Mouse (Mus musculus): ENCODE data around the gene Crtac1. TPM values are rescaled to one million over a fixed set of nuclear protein-coding genes. Genes with fewer than 3 reads are reported as not detected.
A peak's percentile ranks its signal among the peaks of the same experiment; 100 is the strongest.

Crtac1 gene
- polyA plus RNA-seq, 1 experiment from 2014 or later = 8.1 TPM

- H3K4me1 ChIP-seq = no peaks in the 10 kb centered on the region
- H3K27me3 ChIP-seq = no peaks in the 10 kb centered on the region
- 9% methylated on average over 3 of the region's 3 CpGs for WGBS
- no peaks in the 10 kb centered on the region for H3K9me3 ChIP-seq
- no peak overlapping the region for H3K4me3 ChIP-seq
- no peaks in the 10 kb centered on the region for H3K36me3 ChIP-seq
- no peak overlapping the region for H3K9ac ChIP-seq (replicated peaks)
- ATAC-seq (ENCODE audit: low FRiP score, low read depth) = no peak
- H3K27ac ChIP-seq (replicated peaks) = no peak overlapping the region
- H3K4me2 ChIP-seq (replicated peaks) = no peak overlapping the region
Observed at GRCm38 (mm10) chr19:42443887-42444409, 12.4 kb upstream of the Crtac1 start.

GRCm38 (mm10) chr19:42443266-42443665 is 11.7 kb upstream of the Crtac1 start:
- no peak overlapping the region for H3K9ac ChIP-seq (replicated peaks)
- no peaks in the 10 kb centered on the region for H3K4me1 ChIP-seq
- no peaks in the 10 kb centered on the region for H3K36me3 ChIP-seq
- H3K9me3 ChIP-seq = no peaks in the 10 kb centered on the region
- 86% methylated on average over 4 of the region's 4 CpGs for WGBS
- H3K4me2 ChIP-seq (replicated peaks) = no peak overlapping the region
- no peak overlapping the region for H3K27ac ChIP-seq (replicated peaks)
- H3K4me3 ChIP-seq = no peak overlapping the region
- no peaks in the 10 kb centered on the region for H3K27me3 ChIP-seq
- no peak for ATAC-seq (ENCODE audit: low FRiP score, low read depth)

- Histone ChIP-seq H3K4me3 (no peak overlapping the region), H3K4me1 (no peaks in the 10 kb centered on the region), H3K27me3 (no peaks in the 10 kb centered on the region), H3K9me3 (no peaks in the 10 kb centered on the region), H3K27ac (replicated peaks) (no peak overlapping the region), H3K9ac (replicated peaks) (no peak overlapping the region), H3K4me2 (replicated peaks) (no peak overlapping the region), H3K36me3 (no peaks in the 10 kb centered on the region)
- 66% methylated on average over 8 of the region's 8 CpGs for WGBS
- ATAC-seq (ENCODE audit: low FRiP score, low read depth) = no peak
Observed at GRCm38 (mm10) chr19:42442246-42443197, 10.9 kb upstream of the Crtac1 start.

GRCm38 (mm10) chr19:42440089-42440488 is 8.5 kb upstream of the Crtac1 start:
- H3K27me3 ChIP-seq = peaks cover 7% of the 10 kb centered on the region; the same call in 1 of the 2 replicates
- WGBS = 35% methylated on average over 3 of the region's 3 CpGs
- H3K9me3 ChIP-seq = no peaks in the 10 kb centered on the region
- no peaks in the 10 kb centered on the region for H3K4me1 ChIP-seq
- H3K9ac ChIP-seq (replicated peaks) = no peak overlapping the region
- H3K36me3 ChIP-seq = no peaks in the 10 kb centered on the region
- no peak for ATAC-seq (ENCODE audit: low FRiP score, low read depth)
- no peak overlapping the region for H3K4me3 ChIP-seq
- no peak overlapping the region for H3K27ac ChIP-seq (replicated peaks)
- H3K4me2 ChIP-seq (replicated peaks) = no peak overlapping the region

- Histone ChIP-seq H3K4me3 (no peak overlapping the region), H3K9me3 (no peaks in the 10 kb centered on the region), H3K36me3 (no peaks in the 10 kb centered on the region), H3K9ac (replicated peaks) (no peak overlapping the region), H3K4me2 (replicated peaks) (no peak overlapping the region), H3K4me1 (no peaks in the 10 kb centered on the region), H3K27me3 (peaks cover 14% of the 10 kb centered on the region), H3K27ac (replicated peaks) (no peak overlapping the region)
- WGBS = 81% methylated on average over 9 of the region's 9 CpGs
- no peak for ATAC-seq (ENCODE audit: low FRiP score, low read depth)
Observed at GRCm38 (mm10) chr19:42439353-42439752, 7.8 kb upstream of the Crtac1 start.

GRCm38 (mm10) chr19:42435621-42436020 is 4.0 kb upstream of the Crtac1 start:
- ATAC-seq (ENCODE audit: low FRiP score, low read depth) = no peak
- H3K4me1 ChIP-seq = peaks cover 16% of the 10 kb centered on the region
- peaks cover 44% of the 10 kb centered on the region for H3K27me3 ChIP-seq
- H3K9me3 ChIP-seq = no peaks in the 10 kb centered on the region
- no peak overlapping the region for H3K4me2 ChIP-seq (replicated peaks)
- H3K27ac ChIP-seq (replicated peaks) = no peak overlapping the region
- WGBS = 57% methylated on average over 4 of the region's 4 CpGs
- no peak overlapping the region for H3K4me3 ChIP-seq
- H3K36me3 ChIP-seq = no peaks in the 10 kb centered on the region
- no peak overlapping the region for H3K9ac ChIP-seq (replicated peaks)

- peak overlapping the region; percentile 64 for H3K4me3 ChIP-seq
- no peak for ATAC-seq (ENCODE audit: low FRiP score, low read depth)
- WGBS = 40% methylated on average over 8 of the region's 8 CpGs
- peaks cover 57% of the 10 kb centered on the region for H3K27me3 ChIP-seq
- H3K4me2 ChIP-seq (replicated peaks) = peak overlapping the region; percentile 75
- peak overlapping the region; percentile 86; the same call in 1 of the 2 replicates for H3K27ac ChIP-seq (replicated peaks)
- peak overlapping the region; percentile 79 for H3K9ac ChIP-seq (replicated peaks)
- no peaks in the 10 kb centered on the region for H3K36me3 ChIP-seq
- no peaks in the 10 kb centered on the region for H3K9me3 ChIP-seq
- H3K4me1 ChIP-seq = peaks cover 17% of the 10 kb centered on the region
Observed at GRCm38 (mm10) chr19:42432761-42433160, 1.2 kb upstream of the Crtac1 start.

- no peaks in the 10 kb centered on the region for H3K36me3 ChIP-seq
- H3K4me3 ChIP-seq = peak overlapping the region; percentile 64
- H3K27me3 ChIP-seq = peaks cover 59% of the 10 kb centered on the region
- peak overlapping the region; percentile 75 for H3K4me2 ChIP-seq (replicated peaks)
- WGBS = under 1% methylated on average over 38 of the region's 44 CpGs
- H3K27ac ChIP-seq (replicated peaks) = peak overlapping the region; percentile 86
- peak overlapping the region; percentile 79 for H3K9ac ChIP-seq (replicated peaks)
- H3K9me3 ChIP-seq = no peaks in the 10 kb centered on the region
- peak; percentile 73 for ATAC-seq (ENCODE audit: low FRiP score, low read depth)
- peaks cover 17% of the 10 kb centered on the region for H3K4me1 ChIP-seq
Observed at GRCm38 (mm10) chr19:42432191-42432590, 608 bp upstream of the Crtac1 start.

GRCm38 (mm10) chr19:42430981-42431380 is 602 bp downstream of the Crtac1 start:
- Histone ChIP-seq H3K4me2 (replicated peaks) (peak overlapping the region; percentile 75), H3K9me3 (no peaks in the 10 kb centered on the region), H3K27me3 (peaks cover 62% of the 10 kb centered on the region), H3K4me3 (peak overlapping the region; percentile 64), H3K27ac (replicated peaks) (no peak overlapping the region), H3K4me1 (peaks cover 17% of the 10 kb centered on the region), H3K9ac (replicated peaks) (peak overlapping the region; percentile 79), H3K36me3 (no peaks in the 10 kb centered on the region)
- ATAC-seq (ENCODE audit: low FRiP score, low read depth) = no peak; the same call in 1 of the 2 replicates
- WGBS = under 1% methylated on average over 19 of the region's 19 CpGs

GRCm38 (mm10) chr19:42429410-42429809 is 2.2 kb downstream of the Crtac1 start:
- peaks cover 20% of the 10 kb centered on the region for H3K4me1 ChIP-seq
- H3K27ac ChIP-seq (replicated peaks) = no peak overlapping the region
- 13% methylated on average over 3 of the region's 3 CpGs for WGBS
- no peaks in the 10 kb centered on the region for H3K36me3 ChIP-seq
- H3K27me3 ChIP-seq = peaks cover 48% of the 10 kb centered on the region
- no peak overlapping the region for H3K9ac ChIP-seq (replicated peaks)
- ATAC-seq (ENCODE audit: low FRiP score, low read depth) = no peak
- no peak overlapping the region for H3K4me3 ChIP-seq
- no peak overlapping the region for H3K4me2 ChIP-seq (replicated peaks)
- no peaks in the 10 kb centered on the region for H3K9me3 ChIP-seq

- no peak overlapping the region for H3K9ac ChIP-seq (replicated peaks)
- H3K27me3 ChIP-seq = peaks cover 13% of the 10 kb centered on the region
- H3K27ac ChIP-seq (replicated peaks) = no peak overlapping the region
- peaks cover 21% of the 10 kb centered on the region for H3K4me1 ChIP-seq
- no peak overlapping the region for H3K4me2 ChIP-seq (replicated peaks)
- 19% methylated on average over 3 of the region's 3 CpGs for WGBS
- no peak overlapping the region for H3K4me3 ChIP-seq
- no peaks in the 10 kb centered on the region for H3K9me3 ChIP-seq
- H3K36me3 ChIP-seq = no peaks in the 10 kb centered on the region
- ATAC-seq (ENCODE audit: low FRiP score, low read depth) = no peak
Observed at GRCm38 (mm10) chr19:42425208-42425607, 6.4 kb downstream of the Crtac1 start.

GRCm38 (mm10) chr19:42415042-42415441 is 16.5 kb downstream of the Crtac1 start:
- no peaks in the 10 kb centered on the region for H3K9me3 ChIP-seq
- ATAC-seq (ENCODE audit: low FRiP score, low read depth) = no peak
- no peak overlapping the region for H3K4me3 ChIP-seq
- H3K27me3 ChIP-seq = peaks cover 18% of the 10 kb centered on the region
- no peak overlapping the region for H3K4me2 ChIP-seq (replicated peaks)
- WGBS = 84% methylated on average over 8 of the region's 8 CpGs
- no peak overlapping the region for H3K27ac ChIP-seq (replicated peaks)
- H3K36me3 ChIP-seq = no peaks in the 10 kb centered on the region
- no peak overlapping the region for H3K9ac ChIP-seq (replicated peaks)
- H3K4me1 ChIP-seq = peaks cover under 1% of the 10 kb centered on the region; the same call in 1 of the 2 replicates
